Mouse (Mus musculus) neural tube, embryonic 11.5 days (tissue): ENCODE measurements around the gene Adam1b. TPM values are rescaled to one million over a fixed set of nuclear protein-coding genes. Genes with fewer than 3 reads are reported as not detected.
"Not testable (repeated sequence)": the region's sequence is repeated elsewhere in the genome, so short reads cannot be mapped to it uniquely, and the experiment has no call there.

Experiments
- ATAC-seq: fragments of 200-750 bp; cut with Nextera tagmentation; 2 replicates; pipeline ENCODE4 v1.8.0; 2017; ENCODE audit warnings: moderate number of reproducible peaks, mild to moderate bottlenecking, moderate TSS enrichment, moderate library complexity; ENCODE audit not compliant: insufficient read depth, low FRiP score, low TSS enrichment
- DNase-seq: peaks from one replicate; pipeline ENCODE4 v3.0.0-alpha.2; 2015; ENCODE audit warnings: low spot score
- H3K27ac ChIP-seq: fragments of 300-500 bp; sonication (generic); 2 replicates; pipeline ENCODE4 v1.5.1; 2014; ENCODE audit warnings: low read depth, mild to moderate bottlenecking, low read length
- H3K27me3 ChIP-seq: fragments of 300-500 bp; sonication (generic); 2 replicates; pipeline ENCODE4 v1.6.1; 2014; ENCODE audit warnings: mild to moderate bottlenecking, low read length, mixed read lengths; ENCODE audit not compliant: control insufficient read depth, insufficient read depth
- H3K36me3 ChIP-seq: fragments of 300-500 bp; sonication (generic); 2 replicates; pipeline ENCODE4 v1.6.1; 2014; ENCODE audit warnings: mild to moderate bottlenecking, low read length, moderate library complexity, mixed read lengths; ENCODE audit not compliant: control insufficient read depth, insufficient read depth
- H3K4me1 ChIP-seq: fragments of 300-500 bp; sonication (generic); 2 replicates; pipeline ENCODE4 v1.6.1; 2014; ENCODE audit warnings: low read length, mixed read lengths; ENCODE audit not compliant: control insufficient read depth, insufficient read depth
- H3K4me2 ChIP-seq: fragments of 300-500 bp; sonication (generic); 2 replicates; pipeline ENCODE4 v1.6.1; 2014; ENCODE audit warnings: low read depth, mild to moderate bottlenecking, moderate library complexity
- H3K4me3 ChIP-seq: fragments of 300-500 bp; sonication (generic); 2 replicates; pipeline ENCODE4 v1.5.1; 2014; ENCODE audit warnings: low read depth, low read length
- H3K9ac ChIP-seq: fragments of 300-500 bp; sonication (generic); 2 replicates; pipeline ENCODE4 v1.6.1; 2014; ENCODE audit warnings: mild to moderate bottlenecking, low read length
- H3K9me3 ChIP-seq: fragments of 300-500 bp; sonication (generic); 2 replicates; pipeline ENCODE4 v1.6.1; 2016; ENCODE audit warnings: low read length; ENCODE audit not compliant: control insufficient read depth
- WGBS: fragments of 180-500 bp; shearing (Covaris S2); extraction: QIAGEN DNeasy Blood & Tissue Kit; methylation state at CpG from one replicate; pipeline ENCODE4 v1.1.7; 2014; 5-methylcytosine and 5-hydroxymethylcytosine counted together
- polyA plus RNA-seq: library from polyadenylated mRNA; unstranded; fragments of >200 nt; fragmentation: Nextera tagmentation; extraction: Ambion mirVana; gene quantifications from 2 replicates; pipeline ENCODE4 v1.2.1, GENCODE M21; 2014

Gene Adam1b
- polyA plus RNA-seq, 1 experiment from 2014 or later: not detected

GRCm38 (mm10) chr5:121518983-121519382, 15.7 kb upstream of the Adam1b start:
- Histone ChIP-seq H3K4me1 (no peaks in the 10 kb centered on the region), H3K36me3 (peaks cover 2% of the 10 kb centered on the region; the same call in 1 of the 2 replicates), H3K27me3 (no peaks in the 10 kb centered on the region), H3K4me3 (no peak overlapping the region), H3K27ac (no peak overlapping the region), H3K9me3 (no peaks in the 10 kb centered on the region), H3K9ac (no peak overlapping the region), H3K4me2 (no peak overlapping the region)
- WGBS: 93% methylated on average over 9 of the region's 9 CpGs
- DNase-seq (no peak), ATAC-seq (no peak)

- ATAC-seq (no peak), DNase-seq (no peak)
- 86% methylated on average over 7 of the region's 7 CpGs for WGBS
- no peak overlapping the region for H3K4me2 ChIP-seq
- H3K4me1 ChIP-seq: no peaks in the 10 kb centered on the region
- H3K27me3 ChIP-seq: no peaks in the 10 kb centered on the region
- H3K9me3 ChIP-seq: no peaks in the 10 kb centered on the region
- H3K4me3 ChIP-seq: no peak overlapping the region
- H3K27ac ChIP-seq: no peak overlapping the region
- H3K9ac ChIP-seq: no peak overlapping the region
- no peaks in the 10 kb centered on the region for H3K36me3 ChIP-seq
Measured at GRCm38 (mm10) chr5:121510009-121510408, 6.8 kb upstream of the Adam1b start.

- no peak for DNase-seq
- Histone ChIP-seq H3K4me2 (no peak overlapping the region), H3K27me3 (no peaks in the 10 kb centered on the region), H3K9me3 (no peaks in the 10 kb centered on the region), H3K27ac (no peak overlapping the region), H3K4me3 (no peak overlapping the region), H3K9ac (no peak overlapping the region), H3K36me3 (no peaks in the 10 kb centered on the region), H3K4me1 (no peaks in the 10 kb centered on the region)
- WGBS: 81% methylated on average over 1 of the region's 1 CpGs
- ATAC-seq: no peak
Measured at GRCm38 (mm10) chr5:121506846-121507245, 3.6 kb upstream of the Adam1b start.

- not testable (repeated sequence) for H3K4me2 ChIP-seq, DNase-seq, H3K27me3 ChIP-seq, H3K36me3 ChIP-seq, H3K9me3 ChIP-seq, H3K27ac ChIP-seq, H3K4me3 ChIP-seq, H3K4me1 ChIP-seq, ATAC-seq, H3K9ac ChIP-seq
- WGBS: 89% methylated on average over 9 of the region's 17 CpGs
Measured at GRCm38 (mm10) chr5:121501424-121501996, 1.7 kb downstream of the Adam1b start.

- DNase-seq: no peak
- Histone ChIP-seq H3K9me3 (no peaks in the 10 kb centered on the region), H3K36me3 (no peaks in the 10 kb centered on the region), H3K9ac (no peak overlapping the region), H3K27me3 (no peaks in the 10 kb centered on the region), H3K27ac (no peak overlapping the region), H3K4me3 (no peak overlapping the region), H3K4me2 (no peak overlapping the region), H3K4me1 (no peaks in the 10 kb centered on the region)
- WGBS: 72% methylated on average over 7 of the region's 7 CpGs
- ATAC-seq: no peak
Measured at GRCm38 (mm10) chr5:121500719-121501118, 2.5 kb downstream of the Adam1b start.

- DNase-seq (no peak), ATAC-seq (no peak)
- H3K9ac ChIP-seq: no peak overlapping the region
- H3K4me1 ChIP-seq: no peaks in the 10 kb centered on the region
- 77% methylated on average over 8 of the region's 8 CpGs for WGBS
- H3K27ac ChIP-seq: no peak overlapping the region
- H3K36me3 ChIP-seq: no peaks in the 10 kb centered on the region
- no peaks in the 10 kb centered on the region for H3K27me3 ChIP-seq
- H3K9me3 ChIP-seq: no peaks in the 10 kb centered on the region
- no peak overlapping the region for H3K4me2 ChIP-seq
- no peak overlapping the region for H3K4me3 ChIP-seq
Measured at GRCm38 (mm10) chr5:121493305-121493704, 9.9 kb downstream of the Adam1b start.

GRCm38 (mm10) chr5:121484801-121485200, 18.4 kb downstream of the Adam1b start:
- Histone ChIP-seq H3K36me3 (no peaks in the 10 kb centered on the region), H3K4me3 (no peak overlapping the region), H3K9me3 (no peaks in the 10 kb centered on the region), H3K27me3 (no peaks in the 10 kb centered on the region), H3K27ac (no peak overlapping the region), H3K9ac (no peak overlapping the region), H3K4me1 (no peaks in the 10 kb centered on the region), H3K4me2 (no peak overlapping the region)
- DNase-seq (no peak), ATAC-seq (no peak)
- 83% methylated on average over 5 of the region's 5 CpGs for WGBS

GRCm38 (mm10) chr5:121477680-121478079, 25.6 kb downstream of the Adam1b start:
- H3K4me2 ChIP-seq: no peak overlapping the region
- no peak overlapping the region for H3K9ac ChIP-seq
- no peaks in the 10 kb centered on the region for H3K27me3 ChIP-seq
- no peak for DNase-seq
- no peak overlapping the region for H3K4me3 ChIP-seq
- H3K36me3 ChIP-seq: no peaks in the 10 kb centered on the region
- no peaks in the 10 kb centered on the region for H3K4me1 ChIP-seq
- H3K9me3 ChIP-seq: no peaks in the 10 kb centered on the region
- WGBS: 40% methylated on average over 3 of the region's 3 CpGs
- ATAC-seq: no peak
- H3K27ac ChIP-seq: no peak overlapping the region

- Histone ChIP-seq H3K9me3 (no peaks in the 10 kb centered on the region), H3K4me3 (no peak overlapping the region), H3K4me1 (no peaks in the 10 kb centered on the region), H3K36me3 (no peaks in the 10 kb centered on the region), H3K27me3 (no peaks in the 10 kb centered on the region), H3K27ac (no peak overlapping the region), H3K4me2 (no peak overlapping the region), H3K9ac (no peak overlapping the region)
- 72% methylated on average over 1 of the region's 1 CpGs for WGBS
- ATAC-seq: no peak
- no peak for DNase-seq
Measured at GRCm38 (mm10) chr5:121476040-121476439, 27.2 kb downstream of the Adam1b start.
